Mouse (Mus musculus) lung, adult 2 months (tissue): ENCODE measurements at regions not wholly inside any gene's neighbourhood (a gene's known extent, or its start where the extent isn't known, plus 50 kb on each side); places are given as distances from the start of the nearest gene placed in this dataset.

Experiments used
- DNase-seq: peaks from one replicate; pipeline ENCODE4 v3.0.0; 2022
- H3K4me1 ChIP-seq: fragments of 200-500 bp; 2 replicates; pipeline ENCODE4 v1.6.1; 2011; ENCODE audit warnings: low read length; ENCODE audit not compliant: control insufficient read depth, insufficient read depth
- H3K4me3 ChIP-seq: fragments of 200-500 bp; replicated peaks from 2 replicates; pipeline ENCODE3; 2011; ENCODE audit warnings: low read depth, mild to moderate bottlenecking, control low read depth, low read length; ENCODE audit errors: extremely low read depth
- CTCF ChIP-seq: fragments of 200-500 bp; IDR thresholded peaks from 2 replicates; pipeline ENCODE4 v1.5.1; 2011; ENCODE audit warnings: mild to moderate bottlenecking, low read length, control low read depth; ENCODE audit not compliant: insufficient read depth
- POLR2A ChIP-seq: fragments of 200-500 bp; IDR thresholded peaks from 2 replicates; pipeline ENCODE4 v1.6.1; 2011; ENCODE audit warnings: low read depth, mild to moderate bottlenecking, control low read depth, low read length, borderline replicate concordance; ENCODE audit errors: extremely low read depth
- WGBS: fragments of 180-500 bp; shearing (Covaris S2); methylation state at CpG from one replicate; pipeline ENCODE4 v1.1.7; 2018; 5-methylcytosine and 5-hydroxymethylcytosine counted together

- DNase-seq, result no peak
- WGBS, result 56% methylated on average over 8 of the region's 8 CpGs
- TF ChIP-seq POLR2A (no peak), CTCF (no peak)
- no peak overlapping the region for H3K4me3 ChIP-seq
- no peaks in the 10 kb centered on the region for H3K4me1 ChIP-seq
Observed at GRCm38 (mm10) chr13:99743952-99744789, 156.7 kb downstream of the Cartpt start.

GRCm38 (mm10) chr13:99742507-99742906 is 158.4 kb downstream of the Cartpt start:
- TF ChIP-seq POLR2A (no peak), CTCF (no peak)
- DNase-seq, result no peak
- 73% methylated on average over 2 of the region's 2 CpGs for WGBS
- Histone ChIP-seq H3K4me3 (no peak overlapping the region), H3K4me1 (no peaks in the 10 kb centered on the region)

GRCm38 (mm10) chr13:99741981-99742380 is 158.9 kb downstream of the Cartpt start:
- 38% methylated on average over 2 of the region's 2 CpGs for WGBS
- no peak for TF ChIP-seq CTCF
- no peak for TF ChIP-seq POLR2A
- Histone ChIP-seq H3K4me1 (no peaks in the 10 kb centered on the region), H3K4me3 (no peak overlapping the region)
- DNase-seq, result no peak

GRCm38 (mm10) chr13:99739420-99739819 is 161.5 kb downstream of the Cartpt start:
- 61% methylated on average over 1 of the region's 1 CpGs for WGBS
- DNase-seq, result no peak
- Histone ChIP-seq H3K4me3 (no peak overlapping the region), H3K4me1 (no peaks in the 10 kb centered on the region)
- TF ChIP-seq POLR2A, result no peak
- TF ChIP-seq CTCF, result no peak

GRCm38 (mm10) chr13:99737271-99737670 is 163.6 kb downstream of the Cartpt start:
- WGBS, result 74% methylated on average over 3 of the region's 3 CpGs
- no peak for DNase-seq
- Histone ChIP-seq H3K4me3 (no peak overlapping the region), H3K4me1 (no peaks in the 10 kb centered on the region)
- TF ChIP-seq POLR2A (no peak), CTCF (no peak)

GRCm38 (mm10) chr13:99729145-99729544 is 171.7 kb downstream of the Cartpt start:
- H3K4me1 ChIP-seq, result no peaks in the 10 kb centered on the region
- WGBS, result 48% methylated on average over 5 of the region's 5 CpGs
- no peak for DNase-seq
- H3K4me3 ChIP-seq, result no peak overlapping the region
- TF ChIP-seq POLR2A, result no peak
- no peak for TF ChIP-seq CTCF

- DNase-seq, result no peak
- TF ChIP-seq CTCF (no peak), POLR2A (no peak)
- WGBS, result 66% methylated on average over 7 of the region's 7 CpGs
- Histone ChIP-seq H3K4me3 (no peak overlapping the region), H3K4me1 (no peaks in the 10 kb centered on the region)
Observed at GRCm38 (mm10) chr13:99724245-99724644, 176.6 kb downstream of the Cartpt start.

- no peak for DNase-seq
- no peaks in the 10 kb centered on the region for H3K4me1 ChIP-seq
- WGBS, result 80% methylated on average over 5 of the region's 5 CpGs
Observed at GRCm38 (mm10) chr13:99723237-99723981, 177.5 kb downstream of the Cartpt start.

GRCm38 (mm10) chr13:99720566-99720965 is 180.3 kb downstream of the Cartpt start:
- H3K4me3 ChIP-seq, result no peak overlapping the region
- no peaks in the 10 kb centered on the region for H3K4me1 ChIP-seq
- DNase-seq, result no peak
- no peak for TF ChIP-seq CTCF
- no peak for TF ChIP-seq POLR2A
- 81% methylated on average over 3 of the region's 3 CpGs for WGBS

More at GRCm38 (mm10) chr13:99723237-99723981, 177.5 kb downstream of the Cartpt start:
- no peak for TF ChIP-seq CTCF
- no peak for TF ChIP-seq POLR2A
- no peak overlapping the region for H3K4me3 ChIP-seq
